Mouse (Mus musculus) limb, embryonic 12.5 days (tissue): Measurements from ENCODE around the gene Olfr1174-ps. TPM values are rescaled to one million over a fixed set of nuclear protein-coding genes. Genes with fewer than 3 reads are reported as not detected.

Source experiments
- ATAC-seq: fragments of 200-750 bp; cut with Nextera tagmentation; 2 replicates; pipeline ENCODE4 v1.8.0; 2017; ENCODE audit warnings: low read depth, moderate TSS enrichment; ENCODE audit not compliant: insufficient number of reproducible peaks, insufficient read depth, low FRiP score, low TSS enrichment
- H3K27ac ChIP-seq: fragments of 300-500 bp; sonication (generic); 2 replicates; pipeline ENCODE4 v1.5.1; 2016; ENCODE audit warnings: mild to moderate bottlenecking, moderate library complexity
- H3K27me3 ChIP-seq: fragments of 300-500 bp; sonication (generic); 2 replicates; pipeline ENCODE4 v1.6.1; 2016; ENCODE audit warnings: mild to moderate bottlenecking, moderate library complexity
- H3K36me3 ChIP-seq: fragments of 300-500 bp; sonication (generic); 2 replicates; pipeline ENCODE4 v1.6.1; 2016; ENCODE audit warnings: mild to moderate bottlenecking, moderate library complexity
- H3K4me1 ChIP-seq: fragments of 300-500 bp; sonication (generic); replicated peaks from 2 replicates; pipeline ENCODE4 v1.6.1; 2016
- H3K4me2 ChIP-seq: fragments of 300-500 bp; sonication (generic); 2 replicates; pipeline ENCODE4 v1.6.1; 2016; ENCODE audit warnings: mild to moderate bottlenecking, moderate library complexity
- H3K4me3 ChIP-seq: fragments of 300-500 bp; sonication (generic); replicated peaks from 2 replicates; pipeline ENCODE4 v1.5.1; 2016; ENCODE audit warnings: mild to moderate bottlenecking
- H3K9ac ChIP-seq: fragments of 300-500 bp; sonication (generic); replicated peaks from 2 replicates; pipeline ENCODE4 v1.6.1; 2016; ENCODE audit warnings: mild to moderate bottlenecking, moderate library complexity
- H3K9me3 ChIP-seq: fragments of 300-500 bp; sonication (generic); 2 replicates; pipeline ENCODE4 v1.6.1; 2016; ENCODE audit warnings: mild to moderate bottlenecking, moderate library complexity
- WGBS: fragments of 180-500 bp; shearing (Covaris S2); methylation state at CpG from one replicate; pipeline ENCODE4 v1.1.7; 2016; 5-methylcytosine and 5-hydroxymethylcytosine counted together
- polyA plus RNA-seq: library from polyadenylated mRNA; unstranded; fragments of >200 nt; fragmentation: Nextera tagmentation; extraction: Ambion mirVana; gene quantifications from 2 replicates; pipeline ENCODE4 v1.2.1, GENCODE M21; 2016

The Olfr1174-ps gene
- polyA plus RNA-seq: not detected in 2 replicates

DNA sequence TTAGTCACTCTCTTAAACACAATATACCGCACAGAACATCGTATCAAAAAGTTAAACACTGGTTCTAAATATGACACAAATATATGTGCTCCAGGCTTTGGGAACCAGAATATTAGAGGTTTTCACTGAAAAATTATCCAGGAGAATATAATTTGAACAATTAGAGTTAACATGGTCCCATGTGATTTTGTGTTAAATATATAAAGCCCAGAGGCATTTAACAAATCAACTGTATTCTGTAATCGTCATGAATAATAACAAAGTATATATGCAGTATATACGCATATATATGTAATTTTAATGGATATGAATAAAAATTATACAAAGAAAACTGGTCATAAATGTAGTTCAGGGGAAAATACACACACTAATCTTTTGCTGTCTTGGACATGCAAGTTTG is at the start of gene Olfr1174-ps:
Gene Olfr1174-ps, minus strand, starts transcription at position 101 of the 400 bp plus-strand sequence.
- no peak for ATAC-seq
- no peaks in the 10 kb centered on the region for H3K27me3 ChIP-seq
- 90% methylated on average over 4 of the region's 4 CpGs for WGBS
- H3K9ac ChIP-seq: no peak within 1 kb of the TSS
- no peak within 1 kb of the TSS for H3K27ac ChIP-seq
- no peak within 1 kb of the TSS for H3K4me2 ChIP-seq
- H3K9me3 ChIP-seq: no peaks in the 10 kb centered on the region
- H3K36me3 ChIP-seq: no peaks in the 10 kb centered on the region
- H3K4me1 ChIP-seq: no peaks in the 10 kb centered on the region
- H3K4me3 ChIP-seq: no peak within 1 kb of the TSS

DNA sequence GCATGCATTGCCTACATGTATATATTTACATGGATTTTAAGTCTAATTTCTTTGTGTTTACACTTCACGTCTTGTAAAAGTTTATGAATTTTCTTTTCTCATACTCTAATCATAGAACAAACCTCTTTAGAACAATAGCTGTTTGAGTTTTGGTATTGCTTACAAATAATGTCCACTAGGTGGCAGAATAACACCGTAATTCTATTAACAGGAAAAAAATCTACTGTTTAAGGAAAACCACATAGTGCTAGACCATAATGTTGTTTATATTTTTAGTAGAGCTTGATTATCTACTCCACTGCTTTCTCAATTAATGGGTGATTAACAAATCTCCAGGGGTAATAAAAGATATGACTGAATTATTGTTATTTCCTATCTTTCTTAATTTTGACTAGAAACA is 41.4 kb upstream of the Olfr1174-ps start:
- 4% methylated on average over 2 of the region's 2 CpGs for WGBS
- H3K9me3 ChIP-seq: no peaks in the 10 kb centered on the region
- no peak overlapping the region for H3K4me2 ChIP-seq
- no peaks in the 10 kb centered on the region for H3K36me3 ChIP-seq
- ATAC-seq: no peak
- H3K4me1 ChIP-seq: no peaks in the 10 kb centered on the region
- no peak overlapping the region for H3K4me3 ChIP-seq
- H3K27ac ChIP-seq: no peak overlapping the region
- no peaks in the 10 kb centered on the region for H3K27me3 ChIP-seq
- H3K9ac ChIP-seq: no peak overlapping the region

DNA sequence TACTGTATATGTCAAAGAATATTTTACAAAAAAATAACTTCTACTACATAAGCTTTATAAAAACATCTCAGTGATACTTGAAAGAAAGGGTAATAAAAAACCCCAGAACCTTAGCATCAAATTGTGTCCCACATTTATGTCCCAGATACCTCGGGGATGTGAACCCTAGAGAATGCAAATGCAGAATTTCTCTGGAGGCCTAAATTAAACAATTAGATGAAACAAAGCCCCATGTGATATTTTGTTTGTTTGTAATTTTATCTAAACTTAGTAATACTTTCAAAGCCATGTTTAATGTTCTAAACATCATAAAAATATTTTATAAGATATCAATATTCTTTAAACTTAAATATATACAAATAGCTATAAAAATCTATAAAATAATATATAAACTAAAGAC is 31.5 kb upstream of the Olfr1174-ps start, which contains the start of gene Olfr1177-ps:
Gene Olfr1177-ps, minus strand, starts transcription at position 101 of the 400 bp plus-strand sequence.
- Histone ChIP-seq H3K27ac (no peak within 1 kb of the TSS), H3K4me1 (no peaks in the 10 kb centered on the region), H3K4me3 (no peak within 1 kb of the TSS), H3K4me2 (no peak within 1 kb of the TSS), H3K36me3 (no peaks in the 10 kb centered on the region), H3K27me3 (no peaks in the 10 kb centered on the region), H3K9me3 (no peaks in the 10 kb centered on the region), H3K9ac (no peak within 1 kb of the TSS)
- 79% methylated on average over 1 of the region's 1 CpGs for WGBS
- ATAC-seq: no peak

DNA sequence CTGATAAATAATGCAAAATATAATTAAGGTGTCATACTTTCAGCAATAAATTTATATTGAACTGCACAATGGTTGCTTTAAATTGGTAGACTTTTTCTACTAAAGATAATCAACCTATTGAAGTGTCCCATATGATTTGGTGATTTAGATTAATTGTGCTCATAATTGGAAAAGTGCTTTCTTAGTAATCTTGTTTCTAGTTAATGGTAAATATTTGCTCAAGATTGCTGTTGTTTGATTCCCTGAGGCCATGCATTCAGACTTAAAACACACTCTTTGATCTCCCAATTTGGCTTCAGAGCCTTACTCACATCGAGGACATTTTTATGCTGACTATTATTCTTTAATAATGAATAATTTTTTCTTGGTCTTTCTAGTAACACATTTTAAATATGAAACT is 21.5 kb upstream of the Olfr1174-ps start, which contains the start of gene Olfr1176:
Gene Olfr1176, plus strand, starts transcription at position 301 of the 400 bp plus-strand sequence.
- Histone ChIP-seq H3K9me3 (no peaks in the 10 kb centered on the region), H3K27ac (no peak within 1 kb of the TSS), H3K4me2 (no peak within 1 kb of the TSS), H3K4me3 (no peak within 1 kb of the TSS), H3K4me1 (no peaks in the 10 kb centered on the region), H3K27me3 (no peaks in the 10 kb centered on the region), H3K9ac (no peak within 1 kb of the TSS), H3K36me3 (no peaks in the 10 kb centered on the region)
- no peak for ATAC-seq
- 56% methylated on average over 1 of the region's 1 CpGs for WGBS

DNA sequence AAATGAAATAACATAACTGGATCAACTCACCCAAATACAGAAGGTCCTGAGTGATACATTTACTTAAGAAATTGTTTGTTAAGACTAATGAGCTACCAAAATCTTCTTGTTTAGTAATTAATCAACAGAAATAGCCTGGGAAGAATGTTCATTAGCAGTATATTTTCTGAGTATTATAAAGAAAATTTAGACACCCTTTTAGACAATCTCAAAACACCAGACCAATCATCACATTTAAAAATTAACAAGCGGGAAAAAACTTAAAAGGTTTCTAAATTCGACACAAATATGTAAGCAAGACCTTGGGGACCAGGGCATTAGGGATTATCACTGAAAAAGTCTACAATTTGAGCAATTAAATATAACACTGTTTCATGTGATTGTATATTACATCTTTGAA is 12.2 kb upstream of the Olfr1174-ps start, which contains the start of gene Olfr1175-ps:
Gene Olfr1175-ps, minus strand, starts transcription at position 101 of the 400 bp plus-strand sequence.
- no peak within 1 kb of the TSS for H3K27ac ChIP-seq
- 82% methylated on average over 2 of the region's 2 CpGs for WGBS
- H3K27me3 ChIP-seq: no peaks in the 10 kb centered on the region
- no peaks in the 10 kb centered on the region for H3K4me1 ChIP-seq
- H3K9me3 ChIP-seq: no peaks in the 10 kb centered on the region
- H3K4me3 ChIP-seq: no peak within 1 kb of the TSS
- H3K4me2 ChIP-seq: no peak within 1 kb of the TSS
- ATAC-seq: no peak
- no peaks in the 10 kb centered on the region for H3K36me3 ChIP-seq
- H3K9ac ChIP-seq: no peak within 1 kb of the TSS

DNA sequence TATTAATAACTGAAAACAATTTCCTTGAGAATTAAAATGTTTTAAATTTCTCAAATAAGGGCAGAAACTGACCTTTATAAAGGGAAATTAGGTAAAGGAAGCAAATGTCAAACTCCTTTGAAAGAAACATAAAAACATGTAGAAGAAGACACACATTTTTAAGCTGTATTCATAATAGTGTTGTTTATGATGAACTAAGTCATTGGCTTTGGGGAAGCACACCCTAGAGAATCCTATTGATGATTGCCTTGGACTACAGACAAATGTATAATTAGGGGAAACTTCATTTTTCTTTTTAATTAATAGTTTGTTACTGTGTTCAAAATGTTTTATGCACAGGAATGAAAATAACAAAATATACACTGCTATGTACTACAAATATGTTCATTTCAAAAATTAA is 35.2 kb downstream of the Olfr1174-ps start, which contains the start of gene Olfr1173:
Gene Olfr1173, minus strand, starts transcription at position 101 of the 400 bp plus-strand sequence.
- Histone ChIP-seq H3K9me3 (no peaks in the 10 kb centered on the region), H3K4me1 (no peaks in the 10 kb centered on the region), H3K9ac (no peak within 1 kb of the TSS), H3K36me3 (no peaks in the 10 kb centered on the region), H3K27me3 (no peaks in the 10 kb centered on the region), H3K4me2 (no peak within 1 kb of the TSS), H3K27ac (no peak within 1 kb of the TSS), H3K4me3 (no peak within 1 kb of the TSS)
- no peak for ATAC-seq

Other genes with a start within 250 kb of the Olfr1174-ps start
- gene Olfr1163, start 243.3 kb downstream of the Olfr1174-ps start, polyA plus RNA-seq: not detected in 2 replicates
- gene Olfr1164, start 221.2 kb downstream of the Olfr1174-ps start, polyA plus RNA-seq: not detected in 2 replicates
- not detected in 2 replicates for gene Olfr1166, start 186.9 kb downstream of the Olfr1174-ps start, polyA plus RNA-seq
- not detected in 2 replicates for gene Olfr1167, start 159.9 kb downstream of the Olfr1174-ps start, polyA plus RNA-seq
- gene Olfr1168, start 133.3 kb downstream of the Olfr1174-ps start, polyA plus RNA-seq: not detected in 2 replicates
- gene Olfr1170, start 86.8 kb downstream of the Olfr1174-ps start, polyA plus RNA-seq: not detected in 2 replicates
- not detected in 2 replicates for gene Olfr1173, start 35.3 kb downstream of the Olfr1174-ps start, polyA plus RNA-seq
- gene Olfr1175-ps, start 12.1 kb upstream of the Olfr1174-ps start, polyA plus RNA-seq: not detected in 2 replicates
- not detected in 2 replicates for gene Olfr1176, start 21.6 kb upstream of the Olfr1174-ps start, polyA plus RNA-seq
- gene Olfr1177-ps, start 31.4 kb upstream of the Olfr1174-ps start, polyA plus RNA-seq: not detected in 2 replicates
- gene Olfr1178, start 71.9 kb upstream of the Olfr1174-ps start, polyA plus RNA-seq: not detected in 2 replicates
- gene Olfr1179, start 91.3 kb upstream of the Olfr1174-ps start, polyA plus RNA-seq: not detected in 2 replicates
- not detected in 2 replicates for gene Olfr1180, start 104.0 kb upstream of the Olfr1174-ps start, polyA plus RNA-seq
- gene Olfr1181, start 111.0 kb upstream of the Olfr1174-ps start, polyA plus RNA-seq: not detected in 2 replicates
- not detected in 2 replicates for gene Gm13757, start 134.0 kb upstream of the Olfr1174-ps start, polyA plus RNA-seq
- not detected in 2 replicates for gene Olfr1183, start 139.7 kb upstream of the Olfr1174-ps start, polyA plus RNA-seq
- not detected in 2 replicates for gene Olfr1184, start 168.5 kb upstream of the Olfr1174-ps start, polyA plus RNA-seq
- not detected in 2 replicates for gene Olfr1185-ps1, start 178.2 kb upstream of the Olfr1174-ps start, polyA plus RNA-seq
- not detected in 2 replicates for gene Olfr1186, start 203.4 kb upstream of the Olfr1174-ps start, polyA plus RNA-seq
- gene Olfr1188, start 241.8 kb upstream of the Olfr1174-ps start, polyA plus RNA-seq: not detected in 2 replicates